Mouse (Mus musculus): ENCODE results near the gene Grm1.
"Not testable (repeated sequence)": the region's sequence is repeated elsewhere in the genome, so short reads cannot be mapped to it uniquely, and the experiment has no call there.

DNA sequence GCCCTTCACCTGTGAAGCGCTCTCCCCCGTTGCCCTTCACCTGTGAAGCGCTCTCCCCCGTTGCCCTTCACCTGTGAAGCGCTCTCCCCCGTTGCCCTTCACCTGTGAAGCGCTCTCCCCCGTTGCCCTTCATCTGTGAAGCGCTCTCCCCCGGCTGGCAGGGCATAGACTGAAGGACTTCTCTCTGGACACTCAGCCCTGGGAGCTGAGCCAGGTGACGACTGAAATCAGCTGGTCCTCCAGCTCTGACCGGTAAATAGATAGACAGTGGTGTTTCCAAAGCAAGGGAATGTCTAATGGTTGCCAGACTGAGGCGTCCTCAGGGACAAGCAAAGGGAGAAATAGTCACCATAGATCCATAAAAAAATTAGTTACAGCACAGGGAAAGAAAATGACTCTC is 36.7 kb downstream of the Grm1 start:
- TF ChIP-seq POLR2A (IDR thresholded peaks at IDR 0.05; ENCODE audit: low read depth, low read length); CTCF (IDR thresholded peaks at IDR 0.05; ENCODE audit: extremely low read depth, insufficient read length, insufficient replicate concordance, low read depth, low read length): not testable (repeated sequence)
